Mouse (Mus musculus) adrenal gland (tissue): ENCODE measurements around the gene Golga2.
"Not testable (repeated sequence)": the region's sequence is repeated elsewhere in the genome, so short reads cannot be mapped to it uniquely, and the experiment has no call there.

Experiments used
- intact Hi-C: fragments of 180-260 bp; cut with DNase I; formaldehyde crosslinking; loops from one replicate; pipeline ENCODE4 v1.15.1; 2025

Gene Golga2

DNA sequence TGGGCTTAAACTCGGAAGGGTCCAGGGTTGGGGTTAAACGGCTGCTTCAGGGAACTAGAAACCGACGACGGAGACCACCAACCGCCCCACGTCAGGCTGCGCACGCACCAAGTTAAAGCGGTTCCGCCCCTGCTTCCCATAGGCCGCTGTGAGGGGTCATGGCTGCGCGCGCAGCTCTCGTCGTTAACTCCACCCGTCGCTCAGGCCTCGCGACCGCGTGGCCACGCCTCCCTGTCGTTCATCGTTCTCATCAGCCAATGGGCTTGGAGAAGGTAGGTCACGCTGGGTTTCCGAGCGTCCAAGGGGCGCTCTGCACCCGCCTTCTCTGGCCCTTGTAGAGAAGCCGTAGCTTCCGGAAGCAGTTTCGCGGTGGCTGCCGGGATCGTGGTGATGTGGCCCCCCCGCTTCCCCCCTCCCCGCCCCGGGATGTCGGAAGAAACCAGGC is 761 bp downstream of the Golga2 start, which contains the start of gene Swi5:
TSS of gene Swi5 (minus strand) at position 153 of the 445 bp plus-strand sequence.
- intact Hi-C loops, result no loop called here

- intact Hi-C loops, result no loop called here
These were observed 1.3 kb downstream of the Golga2 start for GRCm38 (mm10) chr2:32288371-32288931.

- intact Hi-C loops, result no loop called here
These were observed 2.4 kb downstream of the Golga2 start for GRCm38 (mm10) chr2:32289578-32289977.

GRCm38 (mm10) chr2:32294348-32294747 is 7.2 kb downstream of the Golga2 start:
- intact Hi-C loops, result no loop called here

- intact Hi-C loops, result no loop called here
These were observed 8.1 kb downstream of the Golga2 start for GRCm38 (mm10) chr2:32295285-32295684.

GRCm38 (mm10) chr2:32295842-32296241 is 8.7 kb downstream of the Golga2 start:
- intact Hi-C loops, result not testable (repeated sequence)

GRCm38 (mm10) chr2:32299469-32299868 is 12.3 kb downstream of the Golga2 start:
- intact Hi-C loops, result no loop called here

DNA sequence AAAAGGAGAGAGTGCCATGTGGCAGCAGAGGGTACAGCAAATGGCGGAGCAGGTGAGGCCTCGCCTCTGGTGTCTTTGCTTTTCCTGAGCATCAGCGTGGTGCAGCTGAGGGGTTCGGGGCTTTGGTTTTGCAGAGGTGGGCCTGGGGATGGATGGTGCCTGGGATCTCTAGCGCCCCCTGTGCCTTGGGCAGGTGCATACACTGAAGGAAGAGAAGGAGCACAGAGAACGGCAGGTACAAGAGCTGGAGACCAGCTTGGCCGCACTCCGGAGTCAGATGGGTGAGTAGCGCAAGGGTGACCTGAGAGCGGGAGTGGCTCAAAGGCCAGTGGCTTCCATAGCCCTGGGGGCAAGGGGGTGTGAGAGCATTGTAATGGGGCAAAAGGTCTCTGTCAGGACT is 15.8 kb downstream of the Golga2 start:
- intact Hi-C loops, result no loop called here

- intact Hi-C loops, result no loop called here
These were observed 17.1 kb downstream of the Golga2 start for GRCm38 (mm10) chr2:32304145-32304832.

DNA sequence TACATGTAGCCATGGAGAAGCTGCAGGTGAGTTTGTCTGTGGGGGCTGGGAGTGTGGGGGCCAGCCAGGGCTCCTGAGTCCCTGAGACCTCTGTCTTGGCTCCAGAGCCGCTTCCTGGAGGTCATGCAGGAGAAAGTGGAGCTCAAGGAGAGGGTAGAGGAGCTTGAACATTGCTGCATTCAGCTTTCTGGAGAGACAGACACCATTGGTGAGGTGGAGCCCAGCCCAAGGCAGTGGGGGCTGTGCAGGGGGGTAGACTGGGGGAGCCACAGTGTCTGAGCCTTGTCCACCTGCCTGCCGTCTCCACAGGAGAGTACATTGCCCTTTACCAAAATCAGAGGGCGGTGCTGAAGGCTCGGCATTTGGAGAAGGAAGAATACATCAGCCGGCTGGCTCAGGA is 18.5 kb downstream of the Golga2 start:
- intact Hi-C loops, result no loop called here

DNA sequence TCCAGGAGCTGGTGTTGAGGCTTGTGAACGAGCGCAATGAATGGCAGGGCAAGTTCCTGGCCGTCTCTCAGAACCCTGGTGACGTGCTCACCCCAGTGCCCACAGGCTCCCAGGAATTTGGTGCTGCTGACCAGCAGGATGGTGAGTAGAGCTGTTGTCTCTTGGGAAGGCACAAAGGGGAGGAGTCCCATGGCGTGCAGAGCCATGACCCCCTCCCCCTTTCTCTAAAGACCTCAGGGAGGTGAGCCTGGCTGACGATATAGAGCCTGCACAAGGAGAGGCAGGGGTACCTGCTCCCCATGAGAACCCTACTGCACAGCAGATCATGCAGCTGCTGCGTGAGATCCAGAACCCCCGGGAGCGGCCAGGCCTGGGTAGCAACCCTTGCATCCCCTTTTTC is 19.0 kb downstream of the Golga2 start:
- intact Hi-C loops, result no loop called here

DNA sequence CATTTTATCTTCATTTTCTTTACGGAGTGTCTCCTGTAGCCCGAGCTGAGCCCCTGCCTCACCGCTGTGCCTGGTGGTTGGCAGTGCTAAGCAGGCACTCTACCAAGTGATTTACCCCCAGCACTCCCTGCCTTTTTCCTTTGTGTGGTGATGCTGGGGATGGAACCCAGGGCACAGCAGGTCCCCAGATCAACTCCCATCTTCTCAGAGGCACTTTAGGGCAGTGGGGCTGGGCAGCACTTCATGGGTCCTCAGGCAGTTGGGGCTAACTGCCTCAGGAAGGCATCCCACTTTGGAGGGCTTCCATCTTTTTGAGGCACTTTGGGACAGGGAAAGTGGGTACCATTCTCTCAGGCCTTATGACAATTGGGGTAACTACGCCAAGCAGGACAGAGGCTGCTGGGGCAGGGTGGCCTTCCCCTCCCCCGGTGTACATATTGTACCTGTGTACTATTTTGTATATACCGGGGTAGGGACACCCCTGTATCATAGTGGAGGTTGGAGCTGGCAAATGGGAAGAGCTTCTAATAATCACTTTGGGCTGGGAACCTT is 20.1 kb downstream of the Golga2 start:
- intact Hi-C loops, result no loop called here

DNA sequence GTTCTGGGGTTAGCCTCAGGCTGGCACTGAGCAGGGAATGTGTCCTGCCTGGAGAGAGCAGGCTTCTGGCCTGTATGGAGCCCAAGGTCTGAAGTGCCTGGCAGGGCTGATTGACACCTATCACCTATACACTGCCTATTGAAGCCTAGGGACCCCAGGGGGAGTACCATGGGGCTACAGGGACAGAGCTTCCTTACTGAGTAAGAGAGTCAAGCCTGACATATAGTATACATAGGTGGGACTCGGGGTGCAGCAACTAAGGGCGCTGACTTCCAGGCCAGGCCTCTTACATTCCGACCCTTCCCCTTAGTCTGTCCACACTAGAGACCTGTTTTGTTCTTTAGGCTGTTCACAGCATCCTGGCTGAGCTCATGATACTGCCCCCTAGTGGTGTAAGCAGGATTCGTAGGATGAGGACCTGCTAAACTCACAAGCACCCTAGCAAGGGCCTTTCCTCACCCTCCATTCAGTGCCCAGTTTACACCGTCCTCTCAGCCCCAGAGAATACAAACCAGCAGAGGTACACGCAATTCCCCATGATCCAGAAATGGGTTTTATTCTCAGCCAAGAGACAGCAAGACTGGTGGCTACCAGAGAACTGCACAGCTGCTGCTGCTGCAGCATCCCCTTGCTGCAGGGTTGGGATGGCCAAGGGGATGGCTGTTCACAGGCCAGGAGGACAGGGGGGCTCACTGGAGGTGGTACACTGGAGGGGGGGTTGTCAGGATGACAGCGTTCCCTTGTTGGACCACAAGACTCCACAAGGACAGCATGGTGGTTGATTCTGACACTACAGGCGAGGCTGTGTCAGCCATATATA is 21.0 kb downstream of the Golga2 start:
- intact Hi-C loops, result no loop called here

- intact Hi-C loops, result no loop called here
These were observed 21.8 kb downstream of the Golga2 start for GRCm38 (mm10) chr2:32308870-32309568.

DNA sequence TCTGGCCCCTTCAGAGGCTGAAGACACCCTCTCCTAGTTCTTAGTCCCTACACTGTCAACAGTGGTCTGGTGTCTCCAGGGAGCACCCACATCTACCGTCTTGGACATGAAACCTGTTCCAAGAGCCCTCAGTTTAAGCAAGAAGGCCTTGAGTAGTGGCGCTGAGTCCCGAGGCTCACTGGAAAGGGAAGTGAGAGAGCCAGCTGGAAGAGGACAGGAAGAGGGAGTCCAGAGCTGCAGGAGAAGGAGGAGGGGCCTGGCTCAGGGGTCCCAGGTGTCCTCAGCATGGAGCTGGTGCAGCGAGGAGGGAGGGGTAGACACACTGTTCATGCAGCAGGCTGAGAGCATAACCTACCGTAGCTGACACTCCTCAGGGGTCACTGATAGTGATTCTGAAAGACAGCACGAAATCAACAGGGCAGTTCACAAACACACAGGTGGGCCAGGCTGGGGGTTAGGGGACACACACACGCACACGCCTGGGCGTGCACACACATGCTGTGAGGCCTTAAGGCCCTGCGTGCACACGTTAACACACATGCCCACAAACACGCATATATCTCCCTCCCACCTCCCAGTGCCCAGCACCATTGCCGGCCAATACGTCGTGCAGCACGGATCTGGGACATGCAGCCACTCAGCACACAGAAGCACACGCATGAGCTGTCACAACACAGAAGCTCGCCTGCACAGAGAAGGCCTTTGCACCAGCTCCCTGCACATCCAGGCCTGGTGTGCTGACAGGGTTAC is 23.1 kb downstream of the Golga2 start:
- intact Hi-C loops, result no loop called here

DNA sequence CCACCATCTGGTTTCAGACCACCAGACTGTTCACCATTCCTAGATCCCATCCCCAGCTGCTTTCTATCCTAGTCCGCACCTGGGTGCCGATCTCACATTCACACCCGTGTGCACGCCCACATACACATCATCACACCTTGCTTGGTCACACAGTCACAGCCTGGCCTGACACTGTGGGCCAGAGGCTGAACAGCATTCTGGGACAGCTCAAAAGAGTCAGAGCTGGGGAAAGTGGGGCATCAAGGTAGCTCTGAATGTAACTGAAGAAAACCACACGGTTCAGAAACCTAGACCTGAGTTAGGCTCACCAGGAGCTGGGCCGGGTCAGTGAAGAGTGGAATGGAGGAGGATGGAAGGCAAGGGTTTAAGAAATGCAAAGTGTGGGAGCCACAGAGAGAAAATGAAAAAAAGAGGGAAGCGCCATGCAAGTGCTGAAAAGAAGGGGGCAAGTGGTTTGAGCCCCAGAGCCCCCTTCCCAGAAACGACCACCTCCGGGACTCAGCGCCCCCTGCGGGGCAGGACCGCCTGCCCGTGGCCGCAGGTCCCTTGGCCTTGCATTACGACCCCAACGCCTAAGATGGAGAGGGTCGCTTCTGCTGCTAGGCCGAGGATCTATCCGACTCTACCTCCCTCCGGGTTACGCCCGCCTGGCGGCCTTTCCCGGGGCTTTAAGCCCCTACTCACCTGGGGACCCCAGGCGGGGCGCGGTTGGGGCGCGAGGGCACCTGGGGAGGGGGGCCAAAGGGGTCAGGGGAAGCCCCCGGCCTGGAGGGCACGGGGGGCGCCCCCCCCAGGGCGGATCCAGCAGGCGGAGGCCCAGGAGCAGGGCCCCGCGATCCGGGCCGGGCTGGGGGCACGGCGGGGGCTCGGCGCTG is 24.5 kb downstream of the Golga2 start:
- intact Hi-C loops, result no loop called here

GRCm38 (mm10) chr2:32312318-32312964 is 25.3 kb downstream of the Golga2 start:
- intact Hi-C loops, result no loop called here

GRCm38 (mm10) chr2:32314831-32315230 is 27.6 kb downstream of the Golga2 start:
- intact Hi-C loops, result no loop called here

GRCm38 (mm10) chr2:32315751-32316150 is 28.6 kb downstream of the Golga2 start:
- intact Hi-C loops, result no loop called here
